Mouse (Mus musculus) thymus, adult 2 months (tissue): Measurements from ENCODE around the gene Fndc3b.

Experiments
- CTCF ChIP-seq: fragments of 200-500 bp; IDR thresholded peaks from 2 replicates; pipeline ENCODE4 v1.5.1; 2012; ENCODE audit warnings: mild to moderate bottlenecking, control low read depth, low read length, moderate library complexity, borderline replicate concordance; ENCODE audit not compliant: control insufficient read depth, poor library complexity, insufficient read depth; ENCODE audit errors: extremely low read depth
- POLR2A ChIP-seq: fragments of 200-500 bp; IDR thresholded peaks from 2 replicates; pipeline ENCODE4 v1.6.1; 2012; ENCODE audit warnings: mild to moderate bottlenecking, low read length, control low read depth, moderate library complexity; ENCODE audit not compliant: control insufficient read depth, poor library complexity, insufficient read depth; ENCODE audit errors: extremely low read depth

DNA sequence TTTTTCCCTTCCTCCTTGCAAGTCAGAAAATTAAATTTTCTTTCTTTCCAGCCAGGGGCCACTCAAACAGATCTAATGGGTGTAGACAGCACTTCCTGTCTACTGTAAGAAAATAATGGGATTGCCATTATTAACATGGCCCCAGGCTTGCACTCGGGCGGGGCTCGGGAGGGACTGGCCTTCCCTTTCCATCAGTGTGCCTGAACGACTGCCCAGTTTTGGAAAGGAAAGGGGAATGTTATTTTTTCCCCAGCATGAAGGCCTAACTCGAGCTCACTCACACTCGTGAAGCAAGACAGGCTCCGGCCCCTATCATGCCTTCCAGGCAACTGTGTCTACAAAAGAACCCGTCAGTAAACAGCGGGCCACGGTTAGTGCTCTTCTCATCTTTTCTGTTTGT lies 16.5 kb downstream of the Fndc3b start:
- TF ChIP-seq POLR2A (no peak), CTCF (no peak)
